Mouse (Mus musculus): ENCODE results near the gene 2510009E07Rik.
"Not testable (repeated sequence)": the region's sequence is repeated elsewhere in the genome, so short reads cannot be mapped to it uniquely, and the experiment has no call there.

2510009E07Rik gene

GRCm38 (mm10) chr16:21673651-21674050 lies 20.8 kb downstream of the 2510009E07Rik start:
- not testable (repeated sequence) for DNase-seq (ENCODE audit: low spot score)

DNA sequence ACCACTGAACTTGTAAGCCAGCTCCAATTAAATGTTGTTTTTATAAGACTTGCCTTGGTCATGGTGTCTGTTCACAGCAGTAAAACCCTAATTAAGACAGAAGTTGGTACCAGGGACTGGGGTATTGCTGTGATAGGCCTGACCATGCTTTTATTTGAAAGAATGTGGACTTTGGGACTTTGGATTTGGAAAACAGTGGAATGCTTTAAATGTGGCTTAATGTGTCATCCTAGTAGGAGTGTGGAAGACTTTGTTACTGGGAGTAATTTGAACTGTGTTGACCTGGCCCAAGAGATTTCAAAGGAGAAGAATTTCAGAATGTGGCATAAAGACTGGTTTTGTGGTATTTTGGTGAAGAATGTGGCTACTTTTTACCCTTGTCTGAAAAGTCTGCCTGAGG lies 21.4 kb downstream of the 2510009E07Rik start:
- not testable (repeated sequence) for DNase-seq (ENCODE audit: low spot score)

- no peak for DNase-seq (ENCODE audit: low spot score)
These were observed 22.6 kb downstream of the 2510009E07Rik start for GRCm38 (mm10) chr16:21671878-21672277.

GRCm38 (mm10) chr16:21665423-21665986 lies 29.0 kb downstream of the 2510009E07Rik start:
- DNase-seq (ENCODE audit: low spot score), result no peak

DNA sequence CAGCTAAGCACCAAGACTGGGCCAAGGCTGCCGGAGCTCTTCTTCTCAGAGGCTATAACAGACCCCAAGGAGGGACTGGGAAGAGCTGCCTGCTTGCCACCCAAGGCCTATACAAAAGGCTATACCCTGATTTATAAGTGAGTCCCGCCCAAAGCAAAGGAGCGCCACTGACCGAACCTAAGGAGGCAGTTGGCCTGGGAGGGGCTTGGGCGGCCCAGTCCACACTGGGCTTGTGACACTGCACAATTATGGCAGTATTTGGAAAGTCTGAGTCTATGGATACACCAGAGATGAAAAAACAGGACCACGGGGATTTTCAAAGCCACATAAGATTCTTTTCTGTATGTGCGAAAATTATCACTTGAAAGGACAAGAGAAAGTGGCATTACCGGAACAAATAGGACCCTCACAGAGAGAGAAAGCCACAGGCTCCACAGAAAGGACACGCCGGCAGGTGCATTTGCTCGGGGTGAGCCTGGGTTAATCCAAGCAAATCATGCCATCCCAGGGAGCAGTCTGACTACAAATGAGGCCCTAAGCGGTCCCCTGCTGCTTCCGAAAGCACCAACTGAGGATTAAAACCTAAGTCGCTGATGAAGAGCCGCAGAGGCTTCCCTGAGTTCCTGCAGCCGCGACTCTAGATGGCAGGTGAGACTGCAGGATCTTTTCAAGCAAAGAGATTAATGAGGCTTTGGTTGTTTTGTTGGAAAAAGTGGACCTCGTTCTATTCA lies 29.7 kb downstream of the 2510009E07Rik start:
- DNase-seq (ENCODE audit: low spot score), result no peak

GRCm38 (mm10) chr16:21655961-21656360 lies 38.5 kb downstream of the 2510009E07Rik start:
- DNase-seq (ENCODE audit: low spot score), result no peak

- no peak for DNase-seq (ENCODE audit: low spot score)
These were observed 39.2 kb downstream of the 2510009E07Rik start for GRCm38 (mm10) chr16:21655291-21655690.

DNA sequence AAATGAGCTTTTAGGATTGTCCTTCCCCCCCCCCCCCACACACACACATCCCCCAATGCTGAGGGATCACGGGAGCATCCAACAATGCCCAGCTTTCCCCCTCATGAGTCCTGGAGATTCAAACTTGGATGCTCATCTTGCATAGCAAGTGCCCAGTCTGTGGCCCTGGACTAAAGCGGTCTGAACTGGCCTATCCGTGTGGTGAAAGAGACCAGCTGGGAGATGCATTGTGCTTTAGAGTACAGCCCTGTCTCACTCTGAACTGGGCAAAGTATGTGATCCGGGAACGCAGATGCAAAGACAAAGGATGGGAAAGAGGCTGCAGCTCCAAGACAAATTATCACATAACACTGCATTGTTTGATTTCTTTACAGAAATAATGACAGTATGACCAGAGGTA lies 40.1 kb downstream of the 2510009E07Rik start:
- DNase-seq (ENCODE audit: low spot score), result no peak

DNA sequence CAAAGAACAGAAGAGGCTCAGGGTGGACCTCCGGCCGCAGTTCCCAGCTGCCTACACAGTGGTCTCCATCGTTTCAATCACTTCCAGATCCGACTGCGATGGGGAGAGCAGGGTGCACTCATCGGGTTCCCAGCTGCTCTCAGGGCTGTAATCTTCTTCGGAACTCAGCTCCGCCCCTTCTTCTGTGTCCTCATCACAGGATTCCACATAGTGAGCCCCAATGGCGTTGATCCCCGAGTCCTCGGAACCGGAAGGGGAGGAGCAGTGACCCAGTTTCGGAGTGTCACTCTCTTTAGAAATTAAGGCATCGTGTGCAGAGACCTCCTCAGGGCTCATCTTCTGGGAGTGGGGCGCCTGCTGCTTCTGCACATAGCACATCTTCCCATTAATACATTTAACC lies 41.3 kb downstream of the 2510009E07Rik start:
- DNase-seq (ENCODE audit: low spot score), result no peak

GRCm38 (mm10) chr16:21651161-21651560 lies 43.3 kb downstream of the 2510009E07Rik start:
- DNase-seq (ENCODE audit: low spot score), result no peak

DNA sequence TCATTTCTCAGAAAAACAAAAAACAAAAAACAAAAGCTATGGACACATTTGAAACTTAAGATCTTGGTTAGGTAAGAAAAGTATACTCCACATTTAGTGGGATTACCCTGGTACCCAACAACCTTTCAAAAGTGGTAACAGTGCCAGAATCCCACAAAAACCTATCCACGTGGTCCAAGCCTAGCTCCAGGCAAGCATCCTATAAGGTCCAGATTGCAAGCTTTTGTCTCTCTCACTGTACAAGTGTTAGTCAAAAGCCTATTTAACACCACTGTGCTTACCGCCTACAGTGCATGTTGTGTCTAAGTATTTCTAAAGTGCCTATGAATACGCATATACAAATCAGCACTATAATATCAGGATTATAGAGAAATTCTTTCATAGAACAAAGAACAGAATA lies 44.2 kb downstream of the 2510009E07Rik start:
- DNase-seq (ENCODE audit: low spot score), result no peak

- DNase-seq (ENCODE audit: low spot score), result no peak
These were observed 45.7 kb downstream of the 2510009E07Rik start for GRCm38 (mm10) chr16:21648800-21649199.

- DNase-seq (ENCODE audit: low spot score), result no peak
These were observed 48.0 kb downstream of the 2510009E07Rik start for GRCm38 (mm10) chr16:21646496-21646895.

DNA sequence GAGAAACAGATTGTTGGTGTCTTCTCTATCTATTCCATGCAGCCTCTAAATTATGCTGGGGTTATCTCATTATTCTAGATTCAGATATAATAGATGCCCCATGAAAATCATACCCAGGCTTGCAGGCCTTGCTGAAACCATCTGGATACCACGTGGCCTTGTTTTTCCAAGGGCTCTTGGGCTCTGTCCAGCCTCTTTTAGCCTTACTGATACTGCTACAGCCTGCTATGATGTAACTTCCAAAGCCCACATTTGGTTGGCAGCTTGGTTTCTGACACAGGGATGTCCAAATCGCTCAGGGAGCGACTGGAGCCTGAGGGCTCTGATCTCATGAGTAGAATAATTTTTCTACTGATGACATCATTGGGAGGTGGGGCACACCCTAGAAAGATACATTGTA lies 48.5 kb downstream of the 2510009E07Rik start:
- no peak for DNase-seq (ENCODE audit: low spot score)

- no peak for DNase-seq (ENCODE audit: low spot score)
These were observed 49.9 kb downstream of the 2510009E07Rik start for GRCm38 (mm10) chr16:21644574-21644973.

- DNase-seq (ENCODE audit: low spot score), result no peak
These were observed 50.4 kb downstream of the 2510009E07Rik start for GRCm38 (mm10) chr16:21644066-21644561.

- no peak for DNase-seq (ENCODE audit: low spot score)
These were observed 50.8 kb downstream of the 2510009E07Rik start for GRCm38 (mm10) chr16:21643621-21644041.

GRCm38 (mm10) chr16:21642906-21643305 lies 51.6 kb downstream of the 2510009E07Rik start:
- DNase-seq (ENCODE audit: low spot score), result no peak

GRCm38 (mm10) chr16:21641944-21642343 lies 52.5 kb downstream of the 2510009E07Rik start:
- no peak for DNase-seq (ENCODE audit: low spot score)

DNA sequence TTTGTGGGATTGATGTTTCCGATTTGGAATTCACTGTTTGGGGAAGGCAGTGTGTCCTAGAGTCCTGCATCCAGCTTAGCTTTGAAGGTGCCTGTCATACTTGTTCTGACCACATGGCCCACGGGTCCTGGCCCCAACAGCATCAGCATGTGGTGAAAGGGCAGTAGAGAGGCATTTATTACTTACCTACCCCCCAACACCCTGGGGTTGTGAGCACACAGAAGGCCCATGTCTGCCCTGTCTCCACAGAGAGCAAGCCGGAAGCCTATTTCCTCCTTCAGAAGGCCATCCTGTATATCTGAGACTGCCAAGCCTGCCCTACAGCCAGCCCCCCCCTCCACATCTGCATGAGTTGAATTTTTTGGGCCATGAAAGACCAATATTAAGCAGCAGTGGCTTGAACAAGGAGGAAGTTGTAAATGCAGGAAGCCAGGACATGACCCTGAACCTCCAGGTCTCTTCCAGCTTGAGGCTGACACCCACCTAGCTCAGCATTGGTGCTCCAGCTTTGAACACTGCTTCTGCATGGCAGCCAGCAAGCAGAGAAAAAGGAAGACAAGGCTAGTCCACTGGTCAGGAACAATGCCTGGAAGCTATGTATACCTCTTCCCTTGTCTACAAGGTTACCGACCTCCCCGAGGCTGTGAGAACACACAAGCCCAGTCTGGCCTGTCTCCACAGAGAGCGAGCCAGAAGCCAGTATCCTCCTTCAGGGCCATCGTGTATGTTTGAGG lies 53.5 kb downstream of the 2510009E07Rik start:
- no peak for DNase-seq (ENCODE audit: low spot score)

- peak; percentile 32 for DNase-seq (ENCODE audit: low spot score)
These were observed 57.2 kb downstream of the 2510009E07Rik start for GRCm38 (mm10) chr16:21637201-21637819.

DNA sequence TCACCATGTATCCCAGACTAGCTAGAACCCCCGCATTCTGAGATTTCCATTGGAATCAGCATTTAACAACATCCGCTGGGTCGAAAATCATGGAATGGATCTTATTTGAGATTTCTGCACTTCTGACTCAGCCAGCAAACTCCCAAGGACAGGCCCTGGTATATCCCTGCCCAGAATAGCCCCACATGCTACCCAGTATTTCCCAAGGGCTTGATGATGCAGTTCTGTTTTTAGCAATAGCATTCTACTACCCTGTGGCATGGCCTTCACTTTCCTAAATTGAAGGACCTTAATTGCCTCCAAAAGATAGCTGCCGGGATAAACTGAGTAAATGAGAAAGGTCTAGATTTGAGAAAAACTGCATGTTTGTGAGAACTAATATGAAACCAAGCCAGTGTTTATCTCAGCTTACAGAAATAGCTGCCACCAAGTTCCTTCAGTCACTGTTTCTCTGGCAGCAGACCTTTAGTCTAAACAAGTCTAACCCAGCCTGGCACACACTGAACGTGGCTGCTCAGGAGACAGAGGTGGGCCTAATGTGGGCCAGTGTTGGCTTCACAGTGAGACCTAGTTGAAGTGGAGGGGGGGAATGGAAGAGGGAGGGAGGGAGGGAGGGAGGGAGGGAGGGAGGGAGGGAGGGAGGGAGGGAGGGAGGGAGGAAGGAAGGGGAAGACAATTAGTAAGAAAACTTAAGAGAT lies 58.2 kb downstream of the 2510009E07Rik start:
- no peak for DNase-seq (ENCODE audit: low spot score)
